Mouse (Mus musculus): ENCODE measurements around the gene Gm49368. TPM values are rescaled to one million over a fixed set of nuclear protein-coding genes. Genes with fewer than 3 reads are reported as not detected.
"Not testable (repeated sequence)": the region's sequence is repeated elsewhere in the genome, so short reads cannot be mapped to it uniquely, and the experiment has no call there.

The Gm49368 gene
- 0.03 TPM in 1 of 2 replicates, not detected in the other for polyA plus RNA-seq (2015; fragmentation: Nextera tagmentation; extraction: Ambion mirVana)

DNA sequence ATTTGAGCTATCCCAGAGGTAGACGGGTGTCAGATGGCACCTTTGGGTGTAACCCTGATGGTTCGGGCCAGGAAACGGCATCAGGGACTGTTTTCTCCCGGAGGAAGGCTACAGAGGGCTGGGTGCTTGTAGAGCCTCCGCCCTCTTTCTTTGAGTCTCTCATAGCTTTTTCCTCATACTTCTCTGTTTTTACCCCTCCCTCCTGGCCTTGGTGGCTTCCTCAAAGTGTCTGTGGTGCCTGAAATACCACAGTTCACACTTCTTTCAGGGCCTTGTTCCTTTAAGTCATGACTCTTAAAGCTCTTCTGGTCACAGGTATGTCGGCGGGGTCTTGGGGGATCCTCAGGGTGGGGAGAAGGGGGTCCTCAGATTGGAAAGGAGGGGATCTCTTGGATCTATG is at the start of gene Gm49368, which contains the start of gene Itgam:
TSS of gene Gm49368 (plus strand) at position 228 of the 400 bp plus-strand sequence.
TSS of gene Itgam (plus strand) at position 185 of the 400 bp plus-strand sequence.
- DNase-seq (ENCODE audit: low spot score) = no peak
- Histone ChIP-seq H3K9me3 (replicated peaks; ENCODE audit: low read length) (no peaks in the 10 kb centered on the region), H3K9ac (ENCODE audit: low read depth, low read length) (no peak within 1 kb of the TSS), H3K27me3 (ENCODE audit: insufficient read depth, low read length) (no peaks in the 10 kb centered on the region), H3K27ac (no peak within 1 kb of the TSS), H3K4me2 (ENCODE audit: low read length) (no peak within 1 kb of the TSS), H3K36me3 (ENCODE audit: insufficient read depth, low read length) (no peaks in the 10 kb centered on the region), H3K4me1 (replicated peaks; ENCODE audit: insufficient read depth, low read length) (no peaks in the 10 kb centered on the region), H3K4me3 (replicated peaks; ENCODE audit: low read depth, low read length) (no peak within 1 kb of the TSS)
- 84% methylated on average over 7 of the region's 7 CpGs for WGBS
- no peak for ATAC-seq (replicated peaks; ENCODE audit: low FRiP score, low read depth)
- no peak for TF ChIP-seq CTCF (IDR thresholded peaks at IDR 0.05; ENCODE audit: low read depth)

DNA sequence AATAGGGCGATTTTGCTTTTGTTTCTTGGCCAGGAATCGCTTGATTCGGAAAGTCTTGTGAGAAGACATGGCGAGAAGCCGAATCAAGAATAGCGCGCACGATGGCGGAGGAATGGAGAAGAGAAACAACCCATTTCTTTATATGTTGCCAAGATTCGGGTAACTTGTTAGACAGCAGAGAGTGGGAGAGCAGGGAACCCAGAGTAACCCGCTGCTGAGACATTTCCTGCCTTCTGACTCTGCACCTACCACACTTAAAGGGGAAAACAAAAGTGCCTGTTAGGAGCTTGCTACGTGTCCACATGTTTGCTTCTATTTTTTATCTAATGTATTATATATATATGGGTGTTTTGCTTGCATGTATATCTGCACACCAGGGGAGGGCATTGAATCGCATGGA is 49.4 kb upstream of the Gm49368 start:
- no peak for DNase-seq (ENCODE audit: low spot score)

GRCm38 (mm10) chr7:128016134-128016533 is 46.3 kb upstream of the Gm49368 start:
- not testable (repeated sequence) for DNase-seq (ENCODE audit: low spot score); H3K9me3 ChIP-seq (replicated peaks; ENCODE audit: low read length); ATAC-seq (replicated peaks; ENCODE audit: low FRiP score, low read depth); H3K27ac ChIP-seq; H3K27me3 ChIP-seq (ENCODE audit: insufficient read depth, low read length); H3K36me3 ChIP-seq (ENCODE audit: insufficient read depth, low read length); H3K4me2 ChIP-seq (ENCODE audit: low read length); H3K4me1 ChIP-seq (replicated peaks; ENCODE audit: insufficient read depth, low read length); H3K9ac ChIP-seq (ENCODE audit: low read depth, low read length); H3K4me3 ChIP-seq (replicated peaks; ENCODE audit: low read depth, low read length)
- 83% methylated on average over 5 of the region's 5 CpGs for WGBS

More for the DNA sequence above, 49.4 kb upstream of the Gm49368 start:
- Histone ChIP-seq H3K9ac (ENCODE audit: low read depth, low read length) (no peak overlapping the region), H3K4me2 (ENCODE audit: low read length) (no peak overlapping the region), H3K9me3 (replicated peaks; ENCODE audit: low read length) (no peaks in the 10 kb centered on the region), H3K36me3 (ENCODE audit: insufficient read depth, low read length) (no peaks in the 10 kb centered on the region), H3K27ac (no peak overlapping the region), H3K4me3 (replicated peaks; ENCODE audit: low read depth, low read length) (no peak overlapping the region), H3K4me1 (replicated peaks; ENCODE audit: insufficient read depth, low read length) (no peaks in the 10 kb centered on the region), H3K27me3 (ENCODE audit: insufficient read depth, low read length) (no peaks in the 10 kb centered on the region)
- 89% methylated on average over 13 of the region's 13 CpGs for WGBS
- no peak for TF ChIP-seq CTCF (IDR thresholded peaks at IDR 0.05; ENCODE audit: low read depth)
- ATAC-seq (replicated peaks; ENCODE audit: low FRiP score, low read depth) = no peak

- Histone ChIP-seq H3K4me2 (ENCODE audit: low read length) (no peak overlapping the region), H3K27me3 (ENCODE audit: insufficient read depth, low read length) (no peaks in the 10 kb centered on the region), H3K4me3 (replicated peaks; ENCODE audit: low read depth, low read length) (no peak overlapping the region), H3K9me3 (replicated peaks; ENCODE audit: low read length) (no peaks in the 10 kb centered on the region), H3K4me1 (replicated peaks; ENCODE audit: insufficient read depth, low read length) (no peaks in the 10 kb centered on the region), H3K36me3 (ENCODE audit: insufficient read depth, low read length) (no peaks in the 10 kb centered on the region), H3K27ac (no peak overlapping the region), H3K9ac (ENCODE audit: low read depth, low read length) (no peak overlapping the region)
- ATAC-seq (replicated peaks; ENCODE audit: low FRiP score, low read depth) = no peak
- WGBS = 80% methylated on average over 6 of the region's 6 CpGs
- no peak for TF ChIP-seq CTCF (IDR thresholded peaks at IDR 0.05; ENCODE audit: low read depth)
- DNase-seq (ENCODE audit: low spot score) = no peak
Measured at GRCm38 (mm10) chr7:128016650-128017049, 45.8 kb upstream of the Gm49368 start.

GRCm38 (mm10) chr7:128018275-128018674 is 44.2 kb upstream of the Gm49368 start:
- no peaks in the 10 kb centered on the region for H3K4me1 ChIP-seq (replicated peaks; ENCODE audit: insufficient read depth, low read length)
- H3K4me2 ChIP-seq (ENCODE audit: low read length) = no peak overlapping the region
- DNase-seq (ENCODE audit: low spot score) (no peak), ATAC-seq (replicated peaks; ENCODE audit: low FRiP score, low read depth) (no peak)
- no peak overlapping the region for H3K9ac ChIP-seq (ENCODE audit: low read depth, low read length)
- WGBS = 92% methylated on average over 3 of the region's 3 CpGs
- TF ChIP-seq CTCF (IDR thresholded peaks at IDR 0.05; ENCODE audit: low read depth) = no peak
- no peak overlapping the region for H3K4me3 ChIP-seq (replicated peaks; ENCODE audit: low read depth, low read length)
- H3K36me3 ChIP-seq (ENCODE audit: insufficient read depth, low read length) = no peaks in the 10 kb centered on the region
- H3K27ac ChIP-seq = no peak overlapping the region
- no peaks in the 10 kb centered on the region for H3K9me3 ChIP-seq (replicated peaks; ENCODE audit: low read length)
- H3K27me3 ChIP-seq (ENCODE audit: insufficient read depth, low read length) = no peaks in the 10 kb centered on the region

DNA sequence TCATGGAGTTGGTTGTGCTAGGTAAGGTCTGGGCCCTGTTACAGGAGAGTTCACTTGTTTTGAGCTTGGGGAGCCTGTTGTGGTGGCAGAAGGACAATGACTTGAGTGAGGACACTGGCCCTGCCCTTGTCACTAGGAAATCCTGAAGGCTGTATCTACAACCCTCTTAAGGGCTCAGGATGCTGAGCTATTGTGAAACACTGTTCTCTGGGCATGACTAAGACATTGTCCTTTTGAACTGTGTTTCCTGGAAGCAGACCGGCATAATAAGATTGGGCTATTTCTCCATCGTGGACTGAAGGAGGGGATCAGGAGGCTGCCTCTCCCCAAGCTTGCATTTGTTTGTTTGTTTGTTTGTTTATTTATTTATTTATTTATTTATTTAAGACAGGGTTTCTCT is 43.3 kb upstream of the Gm49368 start:
- no peak overlapping the region for H3K9ac ChIP-seq (ENCODE audit: low read depth, low read length)
- H3K4me3 ChIP-seq (replicated peaks; ENCODE audit: low read depth, low read length) = no peak overlapping the region
- TF ChIP-seq CTCF (IDR thresholded peaks at IDR 0.05; ENCODE audit: low read depth) = no peak
- H3K9me3 ChIP-seq (replicated peaks; ENCODE audit: low read length) = no peaks in the 10 kb centered on the region
- ATAC-seq (replicated peaks; ENCODE audit: low FRiP score, low read depth) (no peak), DNase-seq (ENCODE audit: low spot score) (no peak)
- H3K4me2 ChIP-seq (ENCODE audit: low read length) = no peak overlapping the region
- H3K27ac ChIP-seq = no peak overlapping the region
- WGBS = 77% methylated on average over 2 of the region's 2 CpGs
- no peaks in the 10 kb centered on the region for H3K36me3 ChIP-seq (ENCODE audit: insufficient read depth, low read length)
- H3K4me1 ChIP-seq (replicated peaks; ENCODE audit: insufficient read depth, low read length) = no peaks in the 10 kb centered on the region
- H3K27me3 ChIP-seq (ENCODE audit: insufficient read depth, low read length) = no peaks in the 10 kb centered on the region

DNA sequence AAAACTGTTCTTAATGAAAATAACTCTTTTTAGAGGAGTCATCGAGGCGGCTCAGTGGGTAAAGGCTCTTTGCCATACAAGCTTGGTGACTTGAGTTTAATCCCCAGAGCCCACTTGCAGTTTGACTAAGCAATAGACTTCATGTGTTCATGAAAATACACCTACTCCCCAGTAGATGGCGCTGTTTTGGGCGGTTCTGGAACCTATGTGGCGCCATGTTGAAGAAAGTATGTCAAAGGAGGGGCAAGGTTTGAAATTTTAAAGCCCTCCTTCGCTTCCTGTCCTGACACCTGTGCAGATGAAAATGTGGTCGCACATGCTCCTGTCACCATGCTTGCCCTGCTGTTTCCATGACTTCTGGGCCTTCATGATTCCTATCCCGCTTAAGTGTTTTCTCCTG is 39.5 kb upstream of the Gm49368 start:
- DNase-seq (ENCODE audit: low spot score) = no peak
- no peak for ATAC-seq (replicated peaks; ENCODE audit: low FRiP score, low read depth)
- TF ChIP-seq CTCF (IDR thresholded peaks at IDR 0.05; ENCODE audit: low read depth) = peak; percentile 48; the same call in 1 of the 2 replicates
- Histone ChIP-seq H3K27me3 (ENCODE audit: insufficient read depth, low read length) (no peaks in the 10 kb centered on the region), H3K9me3 (replicated peaks; ENCODE audit: low read length) (no peaks in the 10 kb centered on the region), H3K9ac (ENCODE audit: low read depth, low read length) (no peak overlapping the region), H3K27ac (no peak overlapping the region), H3K36me3 (ENCODE audit: insufficient read depth, low read length) (no peaks in the 10 kb centered on the region), H3K4me2 (ENCODE audit: low read length) (no peak overlapping the region), H3K4me3 (replicated peaks; ENCODE audit: low read depth, low read length) (no peak overlapping the region), H3K4me1 (replicated peaks; ENCODE audit: insufficient read depth, low read length) (no peaks in the 10 kb centered on the region)
- WGBS = 67% methylated on average over 8 of the region's 8 CpGs

All from kidney, postnatal 0 days (tissue).